Mouse (Mus musculus) cortical plate, adult 2 months (tissue): ENCODE data around the gene Tomm20. TPM values are rescaled to one million over a fixed set of nuclear protein-coding genes. Genes with fewer than 3 reads are reported as not detected.

Experiments
- H3K27ac ChIP-seq: fragments of 200-500 bp; 2 replicates; pipeline ENCODE4 v1.5.1; 2012; ENCODE audit warnings: low read length, control low read depth, inconsistent platforms; ENCODE audit not compliant: insufficient read depth
- H3K4me1 ChIP-seq: fragments of 200-500 bp; 2 replicates; pipeline ENCODE4 v1.6.1; 2011; ENCODE audit warnings: low read length; ENCODE audit not compliant: control insufficient read depth, insufficient read depth
- H3K4me3 ChIP-seq: fragments of 200-500 bp; 2 replicates; pipeline ENCODE4 v1.5.1; 2011; ENCODE audit warnings: mild to moderate bottlenecking, low read length, control low read depth; ENCODE audit not compliant: insufficient read depth
- CTCF ChIP-seq: fragments of 200-500 bp; IDR thresholded peaks from 2 replicates; pipeline ENCODE4 v1.5.1; 2011; ENCODE audit warnings: mild to moderate bottlenecking, control low read depth, low read length; ENCODE audit not compliant: insufficient read depth; ENCODE audit errors: extremely low read depth
- POLR2A ChIP-seq: fragments of 200-500 bp; IDR thresholded peaks from 2 replicates; pipeline ENCODE4 v1.6.1; 2011; ENCODE audit warnings: mild to moderate bottlenecking, low read length, control low read depth; ENCODE audit not compliant: insufficient read depth; ENCODE audit errors: extremely low read depth
- polyA plus RNA-seq: library from polyadenylated mRNA; depleted of rRNA; stranded (reverse); fragments of >200 nt; gene quantifications from 2 replicates; pipeline ENCODE4 v1.2.3, GENCODE M21; 2012

Tomm20 gene
- polyA plus RNA-seq, 1 experiment = 113 TPM

- H3K4me3 ChIP-seq = no peak overlapping the region
- H3K4me1 ChIP-seq = peaks cover 2% of the 10 kb centered on the region; the same call in 1 of the 2 replicates
- TF ChIP-seq POLR2A = no peak
- TF ChIP-seq CTCF = no peak
- H3K27ac ChIP-seq = no peak overlapping the region
Measured at GRCm38 (mm10) chr8:126937337-126937736, 8.3 kb downstream of the Tomm20 start.

- TF ChIP-seq POLR2A = no peak
- TF ChIP-seq CTCF = peak; percentile 52
- Histone ChIP-seq H3K4me1 (peaks cover 2% of the 10 kb centered on the region; the same call in 1 of the 2 replicates), H3K27ac (no peak overlapping the region), H3K4me3 (no peak overlapping the region)
Measured at GRCm38 (mm10) chr8:126935932-126936331, 9.7 kb downstream of the Tomm20 start.

GRCm38 (mm10) chr8:126935387-126935786, 10.3 kb downstream of the Tomm20 start:
- TF ChIP-seq CTCF = no peak
- no peak for TF ChIP-seq POLR2A

GRCm38 (mm10) chr8:126932656-126933055, 13.0 kb downstream of the Tomm20 start:
- H3K4me3 ChIP-seq = no peak overlapping the region
- no peak overlapping the region for H3K27ac ChIP-seq
- TF ChIP-seq POLR2A = no peak
- TF ChIP-seq CTCF = no peak
- no peaks in the 10 kb centered on the region; the same call in 1 of the 2 replicates for H3K4me1 ChIP-seq

More at GRCm38 (mm10) chr8:126935387-126935786, 10.3 kb downstream of the Tomm20 start:
- Histone ChIP-seq H3K4me3 (no peak overlapping the region), H3K27ac (no peak overlapping the region), H3K4me1 (peaks cover 1% of the 10 kb centered on the region; the same call in 1 of the 2 replicates)

- no peak overlapping the region for H3K4me3 ChIP-seq
- H3K27ac ChIP-seq = no peak overlapping the region
- no peaks in the 10 kb centered on the region; the same call in 1 of the 2 replicates for H3K4me1 ChIP-seq
- no peak for TF ChIP-seq POLR2A
- no peak for TF ChIP-seq CTCF
Measured at GRCm38 (mm10) chr8:126932249-126932648, 13.4 kb downstream of the Tomm20 start.

GRCm38 (mm10) chr8:126931720-126932119, 13.9 kb downstream of the Tomm20 start:
- no peak overlapping the region for H3K4me3 ChIP-seq
- no peak overlapping the region for H3K27ac ChIP-seq
- H3K4me1 ChIP-seq = no peaks in the 10 kb centered on the region; the same call in 1 of the 2 replicates
- TF ChIP-seq CTCF (peak; percentile 23; the same call in 1 of the 2 replicates), POLR2A (no peak)

GRCm38 (mm10) chr8:126929607-126930161, 16.0 kb downstream of the Tomm20 start:
- Histone ChIP-seq H3K4me1 (no peaks in the 10 kb centered on the region; the same call in 1 of the 2 replicates), H3K4me3 (no peak overlapping the region), H3K27ac (no peak overlapping the region)
- TF ChIP-seq POLR2A = no peak
- TF ChIP-seq CTCF = peak; percentile 64; the same call in 1 of the 2 replicates

GRCm38 (mm10) chr8:126928755-126929505, 16.7 kb downstream of the Tomm20 start:
- Histone ChIP-seq H3K4me1 (no peaks in the 10 kb centered on the region; the same call in 1 of the 2 replicates), H3K4me3 (no peak overlapping the region), H3K27ac (no peak overlapping the region)
- no peak for TF ChIP-seq CTCF
- 0 out of 2 replicates have a peak, but pooled peaks have one; percentile 7 for TF ChIP-seq POLR2A

GRCm38 (mm10) chr8:126928028-126928427, 17.6 kb downstream of the Tomm20 start:
- no peak overlapping the region for H3K27ac ChIP-seq
- H3K4me3 ChIP-seq = no peak overlapping the region
- TF ChIP-seq POLR2A (no peak), CTCF (no peak)
- no peaks in the 10 kb centered on the region; the same call in 1 of the 2 replicates for H3K4me1 ChIP-seq
